ENCODE assay signal across 10 mouse cellular contexts in the genomic region with DNA sequence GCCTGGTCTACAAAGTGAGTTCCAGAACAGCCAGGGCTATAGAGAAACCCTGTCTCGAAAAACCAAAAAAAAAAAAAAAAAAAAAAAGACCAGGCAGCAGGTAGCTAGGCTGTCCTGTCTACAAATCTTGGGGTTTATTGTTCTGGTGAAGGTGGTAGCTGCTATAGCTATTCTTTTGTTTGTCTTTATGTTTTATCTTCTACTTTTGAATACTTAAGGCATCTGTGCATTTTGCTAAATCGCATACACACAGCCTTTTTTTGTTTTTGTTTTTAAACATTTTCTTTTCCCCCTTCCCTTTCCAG. TPM values are rescaled to one million over a fixed set of nuclear protein-coding genes. Genes with fewer than 3 reads are reported as not detected.
DNase-seq lines count a peak whose midpoint lies in the region; ATAC-seq and TF ChIP-seq lines count a peak whose summit lies in the region.
"Had no signal": no experiment of that assay in that cellular context is flagged by ENCODE, and none has a peak within 500 bp of the region (broad histone marks: within the 10 kb centered on the region; RNA-seq: fewer than 3 reads in every experiment).

No protein-coding gene starts in this region.

- H3K4me3 ChIP-seq in erythroblast, embryonic 14.5 days (replicated peaks): peak overlapping the region; percentile 78
- H3K4me3 ChIP-seq in spleen, adult 2 months (ENCODE audit: extremely low read depth, insufficient read depth, insufficient read length): peak overlapping the region; percentile 86; the same call in 1 of the 2 replicates
- peak overlapping the region; percentile 64 to 93; a peak in 3 of 4 replicates for H3K4me3 ChIP-seq in liver, embryonic 14.5 days (ENCODE audit: insufficient read depth in 1 of 2, low read depth in 2 of 2, low read length in 2 of 2)

- ATAC-seq in erythroblast, adult 5-6 weeks (replicated peaks; ENCODE audit: low FRiP score, poor library complexity, severe bottlenecking): no peak
- no peak for ATAC-seq in liver, embryonic 14.5 days (ENCODE audit: insufficient read depth)

- H3K27ac ChIP-seq in spleen, adult 2 months (ENCODE audit: insufficient read depth, low read length): no peak overlapping the region
- no peak overlapping the region for H3K27ac ChIP-seq in liver, embryonic 14.5 days

- 45% methylated on average over 2 of the region's 2 CpGs for WGBS in spleen, adult 2 months
- WGBS in liver, embryonic 14.5 days (ENCODE audit: insufficient replicate concordance): 82% methylated on average over 1 of the region's 2 CpGs

- H3K27me3 ChIP-seq in erythroblast, embryonic 14.5 days (ENCODE audit: control insufficient read depth): no peaks in the 10 kb centered on the region
- no peaks in the 10 kb centered on the region for H3K27me3 ChIP-seq in spleen, adult 2 months (ENCODE audit: control insufficient read depth, insufficient read depth, low read length)
- no peaks in the 10 kb centered on the region for H3K27me3 ChIP-seq in liver, embryonic 14.5 days (ENCODE audit: control insufficient read depth, insufficient read depth, low read length)

- H3K36me3 ChIP-seq in erythroblast, embryonic 14.5 days (ENCODE audit: control insufficient read depth): peaks cover 13% of the 10 kb centered on the region
- peaks cover 2% of the 10 kb centered on the region; the same call in 1 of the 2 replicates for H3K36me3 ChIP-seq in spleen, adult 2 months (ENCODE audit: control insufficient read depth, insufficient read depth, low read length)
- H3K36me3 ChIP-seq in liver, embryonic 14.5 days (replicated peaks; ENCODE audit: control insufficient read depth, insufficient read depth, low read depth): no peaks in the 10 kb centered on the region

- DNase-seq in spleen, adult 2 months (ENCODE audit: low read depth in 1 of 2, low spot score in 2 of 2): no peak
- no peak for DNase-seq in spleen, adult 18-20 months
- no peak for DNase-seq in liver, embryonic 14.5 days (ENCODE audit: low read depth in 3 of 3, low spot score in 3 of 3)
- DNase-seq in T-cell, adult 2 months (ENCODE audit: low spot score): no peak
- no peak for DNase-seq in spleen, postnatal 36 days (ENCODE audit: low spot score in 2 of 2)
- no peak for DNase-seq in urinary bladder, postnatal 4 days (ENCODE audit: low spot score in 2 of 2)
- DNase-seq: adrenal gland, postnatal 14 days had no signal

- H3K4me2 ChIP-seq in liver, embryonic 14.5 days (ENCODE audit: low read depth): peak overlapping the region; percentile 80

- H3K9ac ChIP-seq in liver, embryonic 14.5 days (replicated peaks): peak overlapping the region; percentile 86

- no peak for TF ChIP-seq EP300 in liver, embryonic 14.5 days (IDR thresholded peaks at IDR 0.05; ENCODE audit: low read depth)

- no peaks in the 10 kb centered on the region for H3K9me3 ChIP-seq in erythroblast, embryonic 14.5 days (ENCODE audit: control insufficient read depth, low read length)
- no peaks in the 10 kb centered on the region for H3K9me3 ChIP-seq in liver, embryonic 14.5 days (ENCODE audit: control insufficient read depth, low read length)

- peaks cover 28% of the 10 kb centered on the region for H3K4me1 ChIP-seq in erythroblast, embryonic 14.5 days (ENCODE audit: control insufficient read depth)
- no peaks in the 10 kb centered on the region for H3K4me1 ChIP-seq in spleen, adult 2 months (ENCODE audit: control insufficient read depth, insufficient read depth, insufficient read length)
- peaks cover 5 to 6% of the 10 kb centered on the region in 2 experiments; a peak in 3 of 4 replicates for H3K4me1 ChIP-seq in liver, embryonic 14.5 days (replicated peaks; ENCODE audit: control insufficient read depth in 2 of 2, insufficient read depth in 2 of 2, low read length in 1 of 2)

- no peak for TF ChIP-seq CTCF in spleen, adult 2 months (IDR thresholded peaks at IDR 0.05; ENCODE audit: extremely low read depth, insufficient read depth, insufficient read length, insufficient replicate concordance)
- TF ChIP-seq CTCF in liver, embryonic 14.5 days (IDR thresholded peaks at IDR 0.05; ENCODE audit: low read depth): no peak

- no peak for TF ChIP-seq POLR2A in spleen, adult 2 months (IDR thresholded peaks at IDR 0.05; ENCODE audit: low read depth, low read length)

RNA-seq across cellular contexts. Expression of gene Mettl18, which starts 0.9 kb away (rescaled TPM):
- 0.05 TPM in 1 of 2 replicates, not detected in the other for polyA plus RNA-seq in erythroblast, embryonic 14.5 days (2012)
- total RNA-seq in erythroblast, adult 5-6 weeks (2015; ENCODE audit: low replicate concordance): 1.9 TPM in 1 of 2 replicates, not detected in the other
- total RNA-seq in erythroblast, adult 5-6 weeks (2017; ENCODE audit: low replicate concordance): 0.94 and 1.4 TPM in 2 replicates
- polyA plus RNA-seq in spleen, adult 2 months (2012; rRNA removed): 0.52 and 0.74 TPM in 2 replicates
- polyA plus RNA-seq in liver, embryonic 14.5 days (2012; rRNA removed): 1.0 and 2.3 TPM in 2 replicates
- polyA plus RNA-seq in liver, embryonic 14.5 days (2014; fragmentation: Nextera tagmentation; extraction: Ambion mirVana): 4.4 TPM in 2 replicates

RNA-seq across cellular contexts. Expression of gene BC055324, which starts 1.0 kb away (rescaled TPM):
- polyA plus RNA-seq in erythroblast, embryonic 14.5 days (2012): 0.13 and 0.22 TPM in 2 replicates
- total RNA-seq in erythroblast, adult 5-6 weeks (2015; ENCODE audit: low replicate concordance): 5.4 and 14.4 TPM in 2 replicates
- total RNA-seq in erythroblast, adult 5-6 weeks (2017; ENCODE audit: low replicate concordance): 5.2 and 6.9 TPM in 2 replicates
- polyA plus RNA-seq in spleen, adult 2 months (2012; rRNA removed): 1.2 and 1.5 TPM in 2 replicates
- polyA plus RNA-seq in liver, embryonic 14.5 days (2012; rRNA removed): 6.5 and 7.9 TPM in 2 replicates
- 10.0 and 10.8 TPM in 2 replicates for polyA plus RNA-seq in liver, embryonic 14.5 days (2014; fragmentation: Nextera tagmentation; extraction: Ambion mirVana)

RNA-seq across cellular contexts. Expression of gene Sele, which starts 52.5 kb away (rescaled TPM):
- not detected in 2 replicates for polyA plus RNA-seq in erythroblast, embryonic 14.5 days (2012)
- total RNA-seq in erythroblast, adult 5-6 weeks (2015; ENCODE audit: low replicate concordance): not detected in 2 replicates
- total RNA-seq in erythroblast, adult 5-6 weeks (2017; ENCODE audit: low replicate concordance): not detected in 2 replicates
- polyA plus RNA-seq in spleen, adult 2 months (2012; rRNA removed): 0.09 and 0.13 TPM in 2 replicates
- polyA plus RNA-seq in liver, embryonic 14.5 days (2012; rRNA removed): 0.02 and 0.04 TPM in 2 replicates
- polyA plus RNA-seq in liver, embryonic 14.5 days (2014; fragmentation: Nextera tagmentation; extraction: Ambion mirVana): not detected in 2 replicates
- total RNA-seq: gastrocnemius, adult 8-10 months had no signal
